In the genomic region with DNA sequence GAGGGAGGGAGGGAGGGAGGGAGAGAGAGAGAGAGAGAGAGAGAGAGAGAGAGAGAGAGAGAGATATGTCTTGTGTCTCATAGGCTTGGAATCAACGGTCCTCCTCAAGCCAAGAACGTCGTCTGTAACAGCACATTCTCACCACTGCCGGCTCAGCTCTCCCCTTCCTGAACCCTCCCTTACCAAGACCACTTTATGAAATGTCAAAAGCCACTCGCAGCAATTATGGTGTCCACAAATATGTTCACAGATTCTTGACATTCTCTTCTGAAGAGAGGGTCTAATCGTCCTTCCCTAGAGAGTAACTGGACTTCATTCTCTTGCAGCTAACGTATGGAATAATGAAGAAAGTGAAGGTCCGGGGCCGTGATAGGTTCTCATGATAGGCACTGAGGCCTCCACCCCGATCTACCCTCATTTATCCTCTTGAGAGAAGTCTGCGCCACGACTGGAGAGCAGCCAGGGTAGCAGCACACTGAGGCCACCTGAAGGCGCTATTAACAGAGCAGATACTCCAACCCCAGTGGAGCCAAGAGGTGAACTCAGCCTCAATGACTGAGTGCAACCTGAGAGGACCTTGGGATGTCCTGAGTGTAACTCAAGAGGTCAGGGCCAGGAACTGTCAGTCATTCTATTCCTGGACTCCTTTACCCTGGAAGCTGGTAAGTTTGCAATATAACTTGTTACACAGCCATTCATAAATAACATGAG, we compare ENCODE assay signal across 30 mouse cellular contexts.
DNase-seq lines count a peak whose midpoint lies in the region; ATAC-seq and TF ChIP-seq lines count a peak whose summit lies in the region.
"Had no signal": no experiment of that assay in that cellular context is flagged by ENCODE, and none has a peak within 500 bp of the region (broad histone marks: within the 10 kb centered on the region; RNA-seq: fewer than 3 reads in every experiment).

No protein-coding gene starts in this region.

- intact Hi-C loops in heart, adult 2 months (cut with DNase I): no loop called here
- intact Hi-C loops in heart, postnatal 36 days (cut with DNase I): no loop called here
- intact Hi-C loops in left cerebral cortex, postnatal 36 days (cut with DNase I): no loop called here

- H3K4me3 ChIP-seq in heart, adult 2 months: no peak overlapping the region
- no peak overlapping the region for H3K4me3 ChIP-seq in lung, postnatal 0 days (ENCODE audit: low read depth, low read length)
- no peak overlapping the region for H3K4me3 ChIP-seq in stomach, embryonic 14.5 days (ENCODE audit: low read depth, low read length)
- H3K4me3 ChIP-seq in forebrain, embryonic 16.5 days (replicated peaks; ENCODE audit: low read length): no peak overlapping the region
- H3K4me3 ChIP-seq: embryonic facial prominence, embryonic 12.5 days; forebrain, embryonic 10.5 days; forebrain, embryonic 15.5 days; heart, embryonic 13.5 days; kidney, embryonic 15.5 days; left cerebral cortex, adult 2 months; limb, embryonic 13.5 days; megakaryocyte, embryonic 14.5 days; midbrain, embryonic 13.5 days; stomach, embryonic 15.5 days had no signal

- peak in 1 of 2 experiments; percentile 8 for DNase-seq in heart, adult 2 months
- no peak for DNase-seq in heart, postnatal 36 days
- peak; percentile 43 for DNase-seq in lung, postnatal 0 days (ENCODE audit: low spot score)
- no peak for DNase-seq in lung, postnatal 25 days (ENCODE audit: low spot score)
- DNase-seq in gastrocnemius, postnatal 10 days: peak; percentile 34
- DNase-seq in left cerebral cortex, postnatal 36 days (ENCODE audit: low spot score in 2 of 2): no peak
- DNase-seq: adrenal gland, postnatal 25 days; cerebellum, adult 11-12 months; cerebellum, adult 9-11 months; embryo, embryonic 11 days; heart, adult 11 months; kidney, adult 18-20 months; kidney, postnatal 25 days; lung, postnatal 14 days; thymus, adult 18-20 months; thymus, postnatal 36 days had no signal

- no peak for TF ChIP-seq EP300 in heart, adult 2 months (IDR thresholded peaks at IDR 0.05; ENCODE audit: insufficient read depth, low read depth, low read length)
- peak; percentile 61; the same call in 1 of the 2 replicates for TF ChIP-seq EP300 in lung, postnatal 0 days (IDR thresholded peaks at IDR 0.05)

- no peaks in the 10 kb centered on the region for H3K79me2 ChIP-seq in heart, adult 2 months (replicated peaks; ENCODE audit: control insufficient read depth, insufficient read depth, low read length)

- TF ChIP-seq CTCF in heart, adult 2 months (IDR thresholded peaks at IDR 0.05): 0 out of 2 replicates have a peak, but pooled peaks have one; percentile 7
- peak; percentile 34; the same call in 1 of the 2 replicates for TF ChIP-seq CTCF in lung, postnatal 0 days (IDR thresholded peaks at IDR 0.05)

- no peaks in the 10 kb centered on the region for H3K27me3 ChIP-seq in heart, adult 2 months (ENCODE audit: control insufficient read depth, insufficient read depth, low read length)
- no peaks in the 10 kb centered on the region for H3K27me3 ChIP-seq in lung, postnatal 0 days (replicated peaks; ENCODE audit: insufficient read depth, low read length)
- no peaks in the 10 kb centered on the region for H3K27me3 ChIP-seq in stomach, embryonic 14.5 days (ENCODE audit: control insufficient read depth, insufficient read depth, low read length)
- H3K27me3 ChIP-seq in forebrain, embryonic 16.5 days (replicated peaks; ENCODE audit: control insufficient read depth, insufficient read depth, low read length): no peaks in the 10 kb centered on the region
- H3K27me3 ChIP-seq: embryonic facial prominence, embryonic 12.5 days; forebrain, embryonic 15.5 days; heart, embryonic 13.5 days; kidney, embryonic 15.5 days; limb, embryonic 13.5 days; midbrain, embryonic 13.5 days; Patski; stomach, embryonic 15.5 days had no signal

- TF ChIP-seq POLR2A in heart, adult 2 months (IDR thresholded peaks at IDR 0.05; ENCODE audit: insufficient read depth, low read depth, low read length): no peak

- H3K4me1 ChIP-seq in heart, adult 2 months (ENCODE audit: control insufficient read depth, insufficient read depth, low read length): peaks cover 2% of the 10 kb centered on the region; the same call in 1 of the 2 replicates
- no peaks in the 10 kb centered on the region for H3K4me1 ChIP-seq in lung, postnatal 0 days (ENCODE audit: insufficient read depth, low read depth, low read length)
- H3K4me1 ChIP-seq in stomach, embryonic 14.5 days (ENCODE audit: control insufficient read depth, insufficient read depth, low read length): no peaks in the 10 kb centered on the region
- H3K4me1 ChIP-seq in forebrain, embryonic 16.5 days (replicated peaks; ENCODE audit: control insufficient read depth, insufficient read depth, low read length): peaks cover 8% of the 10 kb centered on the region
- H3K4me1 ChIP-seq: embryonic facial prominence, embryonic 12.5 days had no signal

- H3K27ac ChIP-seq in heart, adult 2 months: no peak overlapping the region
- no peak overlapping the region for H3K27ac ChIP-seq in lung, postnatal 0 days (ENCODE audit: low read length)
- peak overlapping the region; percentile 48; the same call in 1 of the 2 replicates for H3K27ac ChIP-seq in stomach, embryonic 14.5 days (ENCODE audit: low read length)
- H3K27ac ChIP-seq in forebrain, embryonic 16.5 days (ENCODE audit: low read length): no peak overlapping the region
- H3K27ac ChIP-seq: embryonic facial prominence, embryonic 12.5 days; forebrain, embryonic 10.5 days; forebrain, embryonic 15.5 days; heart, embryonic 13.5 days; left cerebral cortex, adult 2 months; limb, embryonic 13.5 days; midbrain, embryonic 13.5 days had no signal

- WGBS in heart, adult 2 months: 78% methylated on average over 13 of the region's 13 CpGs
- 56% methylated on average over 13 of the region's 13 CpGs for WGBS in lung, postnatal 0 days
- WGBS in stomach, embryonic 14.5 days: 87% methylated on average over 13 of the region's 13 CpGs
- WGBS in forebrain, embryonic 16.5 days: 93% methylated on average over 13 of the region's 13 CpGs

- ATAC-seq in lung, postnatal 0 days: peak; percentile 60
- ATAC-seq in stomach, embryonic 14.5 days (ENCODE audit: insufficient number of reproducible peaks, insufficient read depth, low FRiP score, low read depth): no peak
- ATAC-seq in forebrain, embryonic 16.5 days: no peak
- ATAC-seq: Patski had no signal

- H3K9ac ChIP-seq in heart, adult 2 months (ENCODE audit: low read depth, low read length): no peak overlapping the region
- no peak overlapping the region for H3K9ac ChIP-seq in lung, postnatal 0 days (replicated peaks; ENCODE audit: low read depth)
- no peak overlapping the region for H3K9ac ChIP-seq in stomach, embryonic 14.5 days (replicated peaks; ENCODE audit: low read depth, low read length)
- no peak overlapping the region for H3K9ac ChIP-seq in forebrain, embryonic 16.5 days (replicated peaks; ENCODE audit: low read depth, low read length)
- H3K9ac ChIP-seq: embryonic facial prominence, embryonic 12.5 days; forebrain, embryonic 15.5 days; heart, embryonic 13.5 days; kidney, embryonic 15.5 days; limb, embryonic 13.5 days; midbrain, embryonic 13.5 days; stomach, embryonic 15.5 days had no signal

- H3K4me2 ChIP-seq in lung, postnatal 0 days (replicated peaks; ENCODE audit: low read depth, low read length): no peak overlapping the region
- H3K4me2 ChIP-seq in stomach, embryonic 14.5 days (replicated peaks; ENCODE audit: low read depth, low read length): no peak overlapping the region
- no peak overlapping the region for H3K4me2 ChIP-seq in forebrain, embryonic 16.5 days (ENCODE audit: low read length)
- H3K4me2 ChIP-seq: embryonic facial prominence, embryonic 12.5 days; forebrain, embryonic 15.5 days; heart, embryonic 13.5 days; kidney, embryonic 15.5 days; limb, embryonic 13.5 days; liver, embryonic 11.5 days; midbrain, embryonic 13.5 days; stomach, embryonic 15.5 days had no signal

- no peaks in the 10 kb centered on the region for H3K36me3 ChIP-seq in heart, adult 2 months (ENCODE audit: control insufficient read depth, insufficient read depth, low read length)
- no peaks in the 10 kb centered on the region for H3K36me3 ChIP-seq in lung, postnatal 0 days (ENCODE audit: insufficient read depth, low read length)
- H3K36me3 ChIP-seq in stomach, embryonic 14.5 days (ENCODE audit: control insufficient read depth, insufficient read depth, low read length): no peaks in the 10 kb centered on the region
- H3K36me3 ChIP-seq in forebrain, embryonic 16.5 days (ENCODE audit: control insufficient read depth, insufficient read depth): no peaks in the 10 kb centered on the region
- H3K36me3 ChIP-seq: embryonic facial prominence, embryonic 12.5 days; forebrain, embryonic 10.5 days; forebrain, embryonic 15.5 days; heart, embryonic 13.5 days; kidney, embryonic 15.5 days; limb, embryonic 13.5 days; midbrain, embryonic 13.5 days; stomach, embryonic 15.5 days had no signal

- H3K9me3 ChIP-seq in lung, postnatal 0 days (ENCODE audit: low read length): no peaks in the 10 kb centered on the region
- H3K9me3 ChIP-seq in stomach, embryonic 14.5 days (ENCODE audit: control insufficient read depth, low read depth, low read length): no peaks in the 10 kb centered on the region
- no peaks in the 10 kb centered on the region for H3K9me3 ChIP-seq in forebrain, embryonic 16.5 days (ENCODE audit: control insufficient read depth, low read length)
- H3K9me3 ChIP-seq: embryonic facial prominence, embryonic 12.5 days; forebrain, embryonic 15.5 days; heart, embryonic 13.5 days; kidney, embryonic 15.5 days; limb, embryonic 13.5 days; megakaryocyte, embryonic 14.5 days; midbrain, embryonic 13.5 days; stomach, embryonic 15.5 days had no signal

Comparison
In these comparisons a context has a peak if more than half of its experiments do, and no peak if none do; other contexts are left out.
1. DNase-seq: peak in lung, postnatal 0 days (single experiment) and gastrocnemius, postnatal 10 days (single experiment); none in heart, postnatal 36 days (0 of 2), lung, postnatal 25 days (single experiment) and left cerebral cortex, postnatal 36 days (0 of 2).